Mouse (Mus musculus): ENCODE data around the gene Rest.

GRCm38 (mm10) chr5:77245787-77246671, 19.3 kb upstream of the Rest start:
- TF ChIP-seq CTCF (IDR thresholded peaks at IDR 0.05; ENCODE audit: low read depth) (no peak), EP300 (IDR thresholded peaks at IDR 0.05; ENCODE audit: low read depth) (no peak)

All from heart, postnatal 0 days (tissue).